Mouse (Mus musculus) heart, embryonic 13.5 days (tissue): ENCODE measurements at regions not wholly inside any gene's neighbourhood (a gene's known extent, or its start where the extent isn't known, plus 50 kb on each side); places are given as distances from the start of the nearest gene placed in this dataset.

Source experiments
- ATAC-seq: fragments of 200-750 bp; cut with Nextera tagmentation; 2 replicates; pipeline ENCODE4 v1.8.0; 2017; ENCODE audit warnings: moderate TSS enrichment; ENCODE audit not compliant: insufficient number of reproducible peaks, low FRiP score, low TSS enrichment; ENCODE audit errors: extremely low read depth
- H3K27ac ChIP-seq: fragments of 300-500 bp; sonication (generic); replicated peaks from 2 replicates; pipeline ENCODE4 v1.5.1; 2015; ENCODE audit warnings: moderate library complexity, mild to moderate bottlenecking, inconsistent platforms
- H3K27me3 ChIP-seq: fragments of 300-500 bp; sonication (generic); replicated peaks from 2 replicates; pipeline ENCODE4 v1.6.1; 2015; ENCODE audit warnings: mild to moderate bottlenecking, inconsistent platforms
- H3K36me3 ChIP-seq: fragments of 300-500 bp; sonication (generic); 2 replicates; pipeline ENCODE4 v1.6.1; 2015; ENCODE audit warnings: mild to moderate bottlenecking, inconsistent platforms
- H3K4me1 ChIP-seq: fragments of 300-500 bp; sonication (generic); 2 replicates; pipeline ENCODE4 v1.6.1; 2015; ENCODE audit warnings: inconsistent platforms
- H3K4me2 ChIP-seq: fragments of 300-500 bp; sonication (generic); 2 replicates; pipeline ENCODE4 v1.6.1; 2015; ENCODE audit warnings: inconsistent platforms, mild to moderate bottlenecking, moderate library complexity
- H3K4me3 ChIP-seq: fragments of 300-500 bp; sonication (generic); 2 replicates; pipeline ENCODE4 v1.5.1; 2015; ENCODE audit warnings: moderate library complexity, mild to moderate bottlenecking, inconsistent platforms
- H3K9ac ChIP-seq: fragments of 300-500 bp; sonication (generic); 2 replicates; pipeline ENCODE4 v1.6.1; 2015; ENCODE audit warnings: inconsistent platforms, mild to moderate bottlenecking, moderate library complexity
- H3K9me3 ChIP-seq: fragments of 300-500 bp; sonication (generic); 2 replicates; pipeline ENCODE4 v1.6.1; 2016; ENCODE audit warnings: inconsistent platforms
- WGBS: fragments of 180-500 bp; shearing (Covaris S2); methylation state at CpG from one replicate; pipeline ENCODE4 v1.1.7; 2015; ENCODE audit warnings: mixed read lengths; 5-methylcytosine and 5-hydroxymethylcytosine counted together

- ATAC-seq, result no peak
- no peaks in the 10 kb centered on the region for H3K9me3 ChIP-seq
- H3K27ac ChIP-seq, result no peak overlapping the region
- H3K36me3 ChIP-seq, result no peaks in the 10 kb centered on the region
- 75% methylated on average over 9 of the region's 9 CpGs for WGBS
- no peaks in the 10 kb centered on the region for H3K4me1 ChIP-seq
- no peak overlapping the region for H3K4me2 ChIP-seq
- no peak overlapping the region for H3K4me3 ChIP-seq
- H3K27me3 ChIP-seq, result no peaks in the 10 kb centered on the region
- no peak overlapping the region for H3K9ac ChIP-seq
These were observed 482.0 kb downstream of the Plekhb2 start for GRCm38 (mm10) chr1:35331602-35332339.

GRCm38 (mm10) chr1:35332340-35332684, 482.5 kb downstream of the Plekhb2 start:
- no peak for ATAC-seq
- Histone ChIP-seq H3K27ac (no peak overlapping the region), H3K4me3 (no peak overlapping the region), H3K27me3 (no peaks in the 10 kb centered on the region), H3K36me3 (no peaks in the 10 kb centered on the region), H3K9ac (no peak overlapping the region), H3K4me1 (no peaks in the 10 kb centered on the region), H3K9me3 (no peaks in the 10 kb centered on the region), H3K4me2 (no peak overlapping the region)
- WGBS, result 93% methylated on average over 2 of the region's 2 CpGs

- no peak for ATAC-seq
- Histone ChIP-seq H3K27me3 (no peaks in the 10 kb centered on the region), H3K9me3 (no peaks in the 10 kb centered on the region), H3K4me1 (no peaks in the 10 kb centered on the region), H3K4me2 (no peak overlapping the region), H3K9ac (no peak overlapping the region), H3K4me3 (no peak overlapping the region), H3K27ac (no peak overlapping the region), H3K36me3 (no peaks in the 10 kb centered on the region)
- 82% methylated on average over 3 of the region's 3 CpGs for WGBS
These were observed 487.9 kb downstream of the Plekhb2 start for GRCm38 (mm10) chr1:35337647-35338046.

GRCm38 (mm10) chr1:35338184-35338583, 488.4 kb downstream of the Plekhb2 start:
- no peaks in the 10 kb centered on the region for H3K36me3 ChIP-seq
- 62% methylated on average over 3 of the region's 3 CpGs for WGBS
- no peaks in the 10 kb centered on the region for H3K9me3 ChIP-seq
- no peak overlapping the region for H3K4me2 ChIP-seq
- no peaks in the 10 kb centered on the region for H3K4me1 ChIP-seq
- no peak overlapping the region for H3K9ac ChIP-seq
- no peak overlapping the region for H3K4me3 ChIP-seq
- no peak overlapping the region for H3K27ac ChIP-seq
- no peaks in the 10 kb centered on the region for H3K27me3 ChIP-seq
- no peak for ATAC-seq

GRCm38 (mm10) chr1:35344539-35344938, 494.8 kb downstream of the Plekhb2 start:
- Histone ChIP-seq H3K4me2 (no peak overlapping the region), H3K36me3 (no peaks in the 10 kb centered on the region), H3K27me3 (no peaks in the 10 kb centered on the region), H3K27ac (no peak overlapping the region), H3K9ac (no peak overlapping the region), H3K4me3 (no peak overlapping the region), H3K4me1 (no peaks in the 10 kb centered on the region), H3K9me3 (no peaks in the 10 kb centered on the region)
- WGBS, result 63% methylated on average over 1 of the region's 1 CpGs
- no peak for ATAC-seq

- no peak for ATAC-seq
- no peak overlapping the region for H3K4me2 ChIP-seq
- H3K4me1 ChIP-seq, result no peaks in the 10 kb centered on the region
- no peaks in the 10 kb centered on the region for H3K9me3 ChIP-seq
- no peak overlapping the region for H3K27ac ChIP-seq
- no peaks in the 10 kb centered on the region for H3K27me3 ChIP-seq
- H3K36me3 ChIP-seq, result no peaks in the 10 kb centered on the region
- no peak overlapping the region for H3K9ac ChIP-seq
- no peak overlapping the region for H3K4me3 ChIP-seq
- WGBS, result 66% methylated on average over 4 of the region's 4 CpGs
These were observed 498.5 kb downstream of the Plekhb2 start for GRCm38 (mm10) chr1:35348294-35348693.

- no peak for ATAC-seq
- WGBS, result 36% methylated on average over 5 of the region's 5 CpGs
These were observed 509.2 kb downstream of the Plekhb2 start for GRCm38 (mm10) chr1:35358981-35359380.

GRCm38 (mm10) chr1:35361465-35361864, 511.7 kb downstream of the Plekhb2 start:
- H3K27ac ChIP-seq, result no peak overlapping the region
- H3K4me3 ChIP-seq, result no peak overlapping the region
- no peak overlapping the region for H3K4me2 ChIP-seq
- H3K4me1 ChIP-seq, result no peaks in the 10 kb centered on the region
- H3K36me3 ChIP-seq, result no peaks in the 10 kb centered on the region
- 67% methylated on average over 3 of the region's 3 CpGs for whole genome bisulfite sequencing
- no peaks in the 10 kb centered on the region for H3K9me3 ChIP-seq
- H3K9ac ChIP-seq, result no peak overlapping the region
- ATAC-seq, result no peak
- H3K27me3 ChIP-seq, result no peaks in the 10 kb centered on the region

More at GRCm38 (mm10) chr1:35358981-35359380, 509.2 kb downstream of the Plekhb2 start:
- no peaks in the 10 kb centered on the region for H3K9me3 ChIP-seq
- no peak overlapping the region for H3K4me3 ChIP-seq
- no peak overlapping the region for H3K4me2 ChIP-seq
- no peak overlapping the region for H3K9ac ChIP-seq
- H3K4me1 ChIP-seq, result no peaks in the 10 kb centered on the region
- no peaks in the 10 kb centered on the region for H3K36me3 ChIP-seq
- H3K27ac ChIP-seq, result no peak overlapping the region
- H3K27me3 ChIP-seq, result no peaks in the 10 kb centered on the region

- WGBS, result 62% methylated on average over 3 of the region's 3 CpGs
- H3K4me2 ChIP-seq, result no peak overlapping the region
- H3K27me3 ChIP-seq, result no peaks in the 10 kb centered on the region
- H3K4me1 ChIP-seq, result no peaks in the 10 kb centered on the region
- no peak overlapping the region for H3K4me3 ChIP-seq
- no peak overlapping the region for H3K27ac ChIP-seq
- ATAC-seq, result no peak
- H3K36me3 ChIP-seq, result no peaks in the 10 kb centered on the region
- no peaks in the 10 kb centered on the region for H3K9me3 ChIP-seq
- H3K9ac ChIP-seq, result no peak overlapping the region
These were observed 513.1 kb downstream of the Plekhb2 start for GRCm38 (mm10) chr1:35362836-35363235.

- no peaks in the 10 kb centered on the region for H3K4me1 ChIP-seq
- H3K4me3 ChIP-seq, result no peak overlapping the region
- H3K9ac ChIP-seq, result no peak overlapping the region
- H3K9me3 ChIP-seq, result no peaks in the 10 kb centered on the region
- WGBS, result 85% methylated on average over 2 of the region's 2 CpGs
- no peak overlapping the region for H3K4me2 ChIP-seq
- H3K27ac ChIP-seq, result no peak overlapping the region
- no peak for ATAC-seq
- H3K36me3 ChIP-seq, result no peaks in the 10 kb centered on the region
- H3K27me3 ChIP-seq, result no peaks in the 10 kb centered on the region
These were observed 516.8 kb downstream of the Plekhb2 start for GRCm38 (mm10) chr1:35366559-35366958.

- ATAC-seq, result no peak
- Histone ChIP-seq H3K4me2 (no peak overlapping the region), H3K4me1 (no peaks in the 10 kb centered on the region), H3K4me3 (no peak overlapping the region), H3K9ac (no peak overlapping the region), H3K36me3 (no peaks in the 10 kb centered on the region), H3K27ac (no peak overlapping the region), H3K27me3 (no peaks in the 10 kb centered on the region), H3K9me3 (no peaks in the 10 kb centered on the region)
- WGBS, result 81% methylated on average over 4 of the region's 4 CpGs
These were observed 523.0 kb downstream of the Plekhb2 start for GRCm38 (mm10) chr1:35372751-35373150.

GRCm38 (mm10) chr1:35380633-35381385, 531.0 kb downstream of the Plekhb2 start:
- ATAC-seq, result no peak
- 0 out of 2 replicates have a peak, but pooled peaks cover 8% of the 10 kb centered on the region for H3K4me1 ChIP-seq
- no peak overlapping the region for H3K4me2 ChIP-seq
- no peak overlapping the region for H3K4me3 ChIP-seq
- no peak overlapping the region for H3K9ac ChIP-seq
- H3K27me3 ChIP-seq, result no peaks in the 10 kb centered on the region
- 61% methylated on average over 11 of the region's 11 CpGs for WGBS
- H3K27ac ChIP-seq, result no peak overlapping the region
- no peaks in the 10 kb centered on the region for H3K36me3 ChIP-seq
- H3K9me3 ChIP-seq, result no peaks in the 10 kb centered on the region; the same call in 1 of the 2 replicates
